Mouse (Mus musculus) 3T3-L1 (cell line): ENCODE measurements around the gene Galntl6.
"Not testable (repeated sequence)": the region's sequence is repeated elsewhere in the genome, so short reads cannot be mapped to it uniquely, and the experiment has no call there.

Source experiments
- DNase-seq: peaks from one replicate; pipeline ENCODE4 v3.0.0-alpha.2; 2015; ENCODE audit warnings: low read depth, low spot score

Gene Galntl6

GRCm38 (mm10) chr8:57766471-57767065, 1145.9 kb downstream of the Galntl6 start:
- no peak for DNase-seq

GRCm38 (mm10) chr8:57765726-57766351, 1146.6 kb downstream of the Galntl6 start:
- DNase-seq, result no peak

- no peak for DNase-seq
Measured at GRCm38 (mm10) chr8:57765192-57765591, 1147.2 kb downstream of the Galntl6 start.

- DNase-seq, result not testable (repeated sequence)
Measured at GRCm38 (mm10) chr8:57762622-57763021, 1149.8 kb downstream of the Galntl6 start.

- DNase-seq, result no peak
Measured at GRCm38 (mm10) chr8:57760921-57761320, 1151.5 kb downstream of the Galntl6 start.

GRCm38 (mm10) chr8:57758857-57759256, 1153.6 kb downstream of the Galntl6 start:
- DNase-seq, result no peak

- no peak for DNase-seq
Measured at GRCm38 (mm10) chr8:57757476-57757875, 1155.0 kb downstream of the Galntl6 start.

GRCm38 (mm10) chr8:57754066-57754465, 1158.4 kb downstream of the Galntl6 start:
- no peak for DNase-seq

GRCm38 (mm10) chr8:57743636-57744035, 1168.8 kb downstream of the Galntl6 start:
- no peak for DNase-seq

GRCm38 (mm10) chr8:57741983-57742382, 1170.5 kb downstream of the Galntl6 start:
- DNase-seq, result peak; percentile 92

GRCm38 (mm10) chr8:57741309-57741708, 1171.1 kb downstream of the Galntl6 start:
- DNase-seq, result no peak

- no peak for DNase-seq
Measured at GRCm38 (mm10) chr8:57737281-57737680, 1175.2 kb downstream of the Galntl6 start.

GRCm38 (mm10) chr8:57732795-57733194, 1179.6 kb downstream of the Galntl6 start:
- peak; percentile 48 for DNase-seq

- DNase-seq, result no peak
Measured at GRCm38 (mm10) chr8:57731666-57732065, 1180.8 kb downstream of the Galntl6 start.

GRCm38 (mm10) chr8:57728276-57728675, 1184.2 kb downstream of the Galntl6 start:
- peak; percentile 80 for DNase-seq

GRCm38 (mm10) chr8:57724843-57725627, 1187.4 kb downstream of the Galntl6 start:
- DNase-seq, result no peak
